20 mouse cellular contexts compared by ENCODE assay signal in the genomic region with DNA sequence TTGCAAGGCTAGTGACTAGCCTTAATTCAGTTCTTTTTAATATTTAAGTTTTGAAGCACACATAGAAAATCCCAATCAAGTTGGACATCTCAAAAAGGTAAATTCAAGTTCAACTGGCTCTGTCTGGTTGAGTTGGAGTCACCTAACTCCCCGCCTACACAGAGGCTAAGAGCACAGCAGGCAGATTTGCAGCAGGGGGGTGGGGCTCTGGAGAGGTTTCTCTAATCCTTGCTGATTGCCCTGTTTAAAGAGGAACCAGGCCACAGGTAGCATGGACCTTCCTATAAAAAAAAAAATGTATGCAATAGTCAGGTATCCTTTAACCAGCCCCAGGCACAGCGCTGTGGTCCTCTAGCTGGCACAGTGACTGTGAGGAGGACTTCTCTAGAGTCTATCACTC.
DNase-seq lines count a peak whose midpoint lies in the region; ATAC-seq and TF ChIP-seq lines count a peak whose summit lies in the region.
"Had no signal": no experiment of that assay in that cellular context is flagged by ENCODE, and none has a peak within 500 bp of the region (broad histone marks: within the 10 kb centered on the region; RNA-seq: fewer than 3 reads in every experiment).

No protein-coding gene starts in this region.

- no peak overlapping the region for H3K4me3 ChIP-seq in lung, embryonic 16.5 days (ENCODE audit: low read length)
- no peak overlapping the region for H3K4me3 ChIP-seq in lung, adult 2 months (replicated peaks; ENCODE audit: extremely low read depth, low read depth, low read length)
- H3K4me3 ChIP-seq: embryonic facial prominence, embryonic 10.5 days; embryonic facial prominence, embryonic 12.5 days; forebrain, embryonic 13.5 days; forebrain, embryonic 15.5 days had no signal

- ATAC-seq in lung, embryonic 16.5 days (ENCODE audit: low read depth) = peak; percentile 38; the same call in 1 of the 2 replicates
- ATAC-seq: forebrain, embryonic 13.5 days; forebrain, embryonic 15.5 days had no signal

- WGBS in lung, embryonic 16.5 days = 43% methylated on average over 2 of the region's 2 CpGs
- 65% methylated on average over 2 of the region's 2 CpGs for WGBS in lung, adult 2 months

- no peak overlapping the region for H3K9ac ChIP-seq in lung, embryonic 16.5 days (ENCODE audit: low read length)
- H3K9ac ChIP-seq: embryonic facial prominence, embryonic 12.5 days; forebrain, embryonic 13.5 days; forebrain, embryonic 15.5 days had no signal

- intact Hi-C loops in heart, postnatal 14 days (cut with DNase I) = no loop called here

- no peaks in the 10 kb centered on the region for H3K4me1 ChIP-seq in lung, embryonic 16.5 days (replicated peaks; ENCODE audit: control insufficient read depth, insufficient read depth, low read length)
- H3K4me1 ChIP-seq in lung, adult 2 months (ENCODE audit: control insufficient read depth, insufficient read depth, low read length) = no peaks in the 10 kb centered on the region
- H3K4me1 ChIP-seq: embryonic facial prominence, embryonic 12.5 days; forebrain, embryonic 13.5 days; forebrain, embryonic 15.5 days had no signal

- H3K9me3 ChIP-seq in lung, embryonic 16.5 days (ENCODE audit: control insufficient read depth, low read length) = no peaks in the 10 kb centered on the region
- H3K9me3 ChIP-seq: embryonic facial prominence, embryonic 10.5 days; embryonic facial prominence, embryonic 12.5 days; forebrain, embryonic 13.5 days; forebrain, embryonic 15.5 days had no signal

- H3K27ac ChIP-seq in lung, embryonic 16.5 days (ENCODE audit: low read length) = no peak overlapping the region
- H3K27ac ChIP-seq: embryonic facial prominence, embryonic 10.5 days; embryonic facial prominence, embryonic 12.5 days; forebrain, embryonic 13.5 days; forebrain, embryonic 15.5 days had no signal

- TF ChIP-seq POLR2A in lung, adult 2 months (IDR thresholded peaks at IDR 0.05; ENCODE audit: borderline replicate concordance, extremely low read depth, low read depth, low read length) = no peak

- H3K36me3 ChIP-seq in lung, embryonic 16.5 days (ENCODE audit: control insufficient read depth, insufficient read depth, low read length) = no peaks in the 10 kb centered on the region
- H3K36me3 ChIP-seq: embryonic facial prominence, embryonic 10.5 days; embryonic facial prominence, embryonic 12.5 days; forebrain, embryonic 15.5 days had no signal

- no peaks in the 10 kb centered on the region for H3K27me3 ChIP-seq in lung, embryonic 16.5 days (ENCODE audit: control insufficient read depth, insufficient read depth, low read depth, low read length)
- H3K27me3 ChIP-seq: embryonic facial prominence, embryonic 12.5 days; forebrain, embryonic 13.5 days; forebrain, embryonic 15.5 days had no signal

- no peak overlapping the region for H3K4me2 ChIP-seq in lung, embryonic 16.5 days (ENCODE audit: low read depth, low read length)
- H3K4me2 ChIP-seq: embryonic facial prominence, embryonic 12.5 days; forebrain, embryonic 13.5 days; forebrain, embryonic 15.5 days had no signal

- TF ChIP-seq CTCF in lung, adult 2 months (IDR thresholded peaks at IDR 0.05; ENCODE audit: insufficient read depth, low read length) = no peak

- DNase-seq in heart, adult 11 months = peak; percentile 45
- DNase-seq in heart, postnatal 14 days = no peak
- DNase-seq in lung, postnatal 10 days = no peak
- DNase-seq in lung, postnatal 36 days = peak; percentile 8
- DNase-seq in lung, adult 2 months = no peak
- DNase-seq in 3T3-L1 (ENCODE audit: low read depth, low spot score) = peak; percentile 21
- DNase-seq in right cerebral cortex, postnatal 14 days = no peak
- DNase-seq: adrenal gland, adult 2 months; adrenal gland, postnatal 14 days; adrenal gland, postnatal 36 days; cerebellum, adult 11-12 months; cerebellum, adult 2 months; cerebellum, adult 9-10 months; cerebellum, postnatal 10 days; cerebellum, postnatal 25 days had no signal

Comparison
In these comparisons a context has a peak if more than half of its experiments do, and no peak if none do; other contexts are left out.
1. DNase-seq: peak in heart, adult 11 months (single experiment), lung, postnatal 36 days (single experiment) and 3T3-L1 (single experiment); none in heart, postnatal 14 days (0 of 2), lung, postnatal 10 days (single experiment), lung, adult 2 months (single experiment) and right cerebral cortex, postnatal 14 days (single experiment).